Mouse (Mus musculus): ENCODE measurements around the gene Enah.

DNA sequence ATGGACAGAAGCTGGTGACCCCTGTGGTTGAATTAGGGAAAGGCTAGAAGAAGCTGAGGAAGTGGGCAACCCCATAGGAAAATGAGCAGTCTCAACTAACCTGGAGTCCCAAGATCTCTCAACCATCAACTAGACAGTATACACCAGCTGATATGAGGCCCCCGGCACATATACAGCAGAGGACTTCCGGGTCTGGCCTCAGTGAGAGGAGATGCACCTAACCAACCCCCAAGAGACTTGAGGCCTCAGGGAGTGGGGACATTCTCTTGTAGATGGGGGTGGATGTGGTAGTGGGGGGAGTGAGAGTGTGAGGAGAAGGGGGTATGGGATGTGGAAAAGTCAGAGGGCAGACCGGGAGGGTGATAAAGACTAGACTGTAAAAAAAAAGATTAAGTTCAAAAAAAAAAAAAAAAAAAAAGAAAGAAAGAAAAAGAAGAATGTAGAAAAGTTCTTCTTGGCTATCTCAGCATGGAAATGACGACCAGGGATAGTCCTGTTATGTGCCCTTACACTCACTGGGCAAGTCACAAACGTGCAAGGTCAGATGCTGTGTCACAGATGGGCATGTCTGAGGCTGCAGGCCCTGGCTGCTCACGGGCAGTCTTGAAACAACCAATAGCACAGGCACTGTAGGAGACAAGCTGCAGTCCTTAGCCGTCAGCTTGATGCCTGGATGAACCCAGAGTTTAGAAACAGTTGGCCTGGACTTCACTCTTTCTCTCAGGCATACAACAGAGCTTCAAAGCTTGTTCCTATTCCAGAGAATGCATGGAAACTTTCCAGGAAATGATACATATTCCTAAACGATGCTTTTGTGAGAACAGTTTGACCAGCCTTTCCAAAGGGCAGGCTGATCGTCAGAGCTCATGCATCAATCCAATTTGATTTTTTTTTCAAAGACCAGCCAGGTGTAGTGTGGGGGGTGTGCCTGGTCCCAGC is 47.0 kb upstream of the Enah start:
- no peak for TF ChIP-seq CTCF (IDR thresholded peaks at IDR 0.05; ENCODE audit: low read depth, low read length)
- no peak for TF ChIP-seq POLR2A (IDR thresholded peaks at IDR 0.05; ENCODE audit: extremely low read depth, insufficient read depth, low read length)
